In genomic region chr7:105773041-105773440, GRCm38 (mm10) we compare ENCODE assay signal across 18 mouse cellular contexts. TPM values are rescaled to one million over a fixed set of nuclear protein-coding genes. Genes with fewer than 3 reads are reported as not detected.
DNase-seq lines count a peak whose midpoint lies in the region; ATAC-seq and TF ChIP-seq lines count a peak whose summit lies in the region.
"Had no signal": no experiment of that assay in that cellular context is flagged by ENCODE, and none has a peak within 500 bp of the region (broad histone marks: within the 10 kb centered on the region; RNA-seq: fewer than 3 reads in every experiment).

No protein-coding gene starts in this region.

- no peak for DNase-seq in heart, adult 9 months (ENCODE audit: low spot score in 2 of 2)
- DNase-seq in kidney, postnatal 10 days: peak; percentile 39
- DNase-seq in lung, postnatal 10 days: peak; percentile 29
- no peak for DNase-seq in lung, adult 18-20 months
- DNase-seq in brain, embryonic 14.5 days (ENCODE audit: low read depth): peak; percentile 28
- DNase-seq in frontal cortex, postnatal 36 days (ENCODE audit: low spot score in 2 of 2): no peak
- DNase-seq: adrenal gland, postnatal 10 days; cerebellum, adult 11-12 months; cerebellum, adult 9-10 months; cerebellum, postnatal 36 days; gastrocnemius, postnatal 10 days; heart, adult 2 months; heart, postnatal 10 days; heart, postnatal 4 days had no signal

- H3K9ac ChIP-seq in heart, embryonic 13.5 days: 0 out of 2 replicates have a peak overlapping the region, but pooled peaks have one; percentile 4
- H3K9ac ChIP-seq in kidney, embryonic 14.5 days (ENCODE audit: low read depth, low read length): no peak overlapping the region
- H3K9ac ChIP-seq: forebrain, embryonic 15.5 days; intestine, embryonic 15.5 days had no signal

- WGBS in heart, embryonic 13.5 days: 76% methylated on average over 5 of the region's 5 CpGs
- WGBS in kidney, embryonic 14.5 days: 91% methylated on average over 5 of the region's 5 CpGs

- H3K36me3 ChIP-seq in heart, embryonic 13.5 days: peaks cover 33% of the 10 kb centered on the region
- H3K36me3 ChIP-seq in kidney, embryonic 14.5 days (ENCODE audit: control insufficient read depth, insufficient read depth, low read length): peaks cover 34% of the 10 kb centered on the region

- H3K27me3 ChIP-seq in heart, embryonic 13.5 days (replicated peaks): no peaks in the 10 kb centered on the region
- no peaks in the 10 kb centered on the region for H3K27me3 ChIP-seq in kidney, embryonic 14.5 days (ENCODE audit: control insufficient read depth, insufficient read depth, low read length)
- H3K27me3 ChIP-seq: forebrain, embryonic 15.5 days; intestine, embryonic 15.5 days had no signal

- H3K4me3 ChIP-seq in heart, embryonic 13.5 days: no peak overlapping the region
- no peak overlapping the region for H3K4me3 ChIP-seq in kidney, embryonic 14.5 days (ENCODE audit: low read length)
- H3K4me3 ChIP-seq: forebrain, embryonic 15.5 days; heart, adult 2 months; intestine, embryonic 15.5 days had no signal

- H3K4me1 ChIP-seq in heart, embryonic 13.5 days: peaks cover 69% of the 10 kb centered on the region
- peaks cover 43% of the 10 kb centered on the region for H3K4me1 ChIP-seq in kidney, embryonic 14.5 days (ENCODE audit: control insufficient read depth, insufficient read depth, low read length)

- H3K27ac ChIP-seq in heart, embryonic 13.5 days (replicated peaks): 0 out of 2 replicates have a peak overlapping the region, but pooled peaks have one; percentile 3
- no peak overlapping the region for H3K27ac ChIP-seq in kidney, embryonic 14.5 days (ENCODE audit: low read depth, low read length)
- H3K27ac ChIP-seq: forebrain, embryonic 15.5 days; heart, adult 2 months; intestine, embryonic 15.5 days had no signal

- TF ChIP-seq CTCF in brain, embryonic 14.5 days (IDR thresholded peaks at IDR 0.05; ENCODE audit: borderline replicate concordance, extremely low read depth, insufficient read depth, insufficient read length): no peak

- ATAC-seq in heart, embryonic 13.5 days (ENCODE audit: extremely low read depth, insufficient number of reproducible peaks, low FRiP score, low TSS enrichment): no peak
- ATAC-seq in kidney, embryonic 14.5 days (ENCODE audit: low FRiP score, low TSS enrichment): no peak
- ATAC-seq: forebrain, embryonic 15.5 days; intestine, embryonic 15.5 days had no signal

- H3K9me3 ChIP-seq in heart, embryonic 13.5 days: no peaks in the 10 kb centered on the region
- H3K9me3 ChIP-seq in kidney, embryonic 14.5 days (ENCODE audit: control insufficient read depth, low read length): no peaks in the 10 kb centered on the region
- H3K9me3 ChIP-seq: forebrain, embryonic 15.5 days; intestine, embryonic 15.5 days had no signal

- H3K4me2 ChIP-seq in heart, embryonic 13.5 days: no peak overlapping the region
- H3K4me2 ChIP-seq in kidney, embryonic 14.5 days (replicated peaks; ENCODE audit: low read depth, low read length): no peak overlapping the region
- H3K4me2 ChIP-seq: forebrain, embryonic 15.5 days; intestine, embryonic 15.5 days had no signal

- no peak for TF ChIP-seq POLR2A in brain, embryonic 14.5 days (IDR thresholded peaks at IDR 0.05; ENCODE audit: borderline replicate concordance, extremely low read depth, insufficient read depth, insufficient read length, poor library complexity, severe bottlenecking)

RNA-seq across cellular contexts. Expression of gene Dchs1, which starts 14.4 kb away (rescaled TPM):
- polyA plus RNA-seq in heart, embryonic 13.5 days (2015; fragmentation: Nextera tagmentation; extraction: Ambion mirVana): 4.7 and 5.9 TPM in 2 replicates
- 13.1 and 19.0 TPM in 2 replicates for polyA plus RNA-seq in kidney, embryonic 14.5 days (2014; fragmentation: Nextera tagmentation; extraction: Ambion mirVana)
- polyA plus RNA-seq in brain, embryonic 14.5 days (2012; rRNA removed): 68.6 and 87.4 TPM in 2 replicates

RNA-seq across cellular contexts. Expression of gene Tpp1, which starts 21.0 kb away (rescaled TPM):
- 80.7 and 88.2 TPM in 2 replicates for polyA plus RNA-seq in heart, embryonic 13.5 days (2015; fragmentation: Nextera tagmentation; extraction: Ambion mirVana)
- 58.0 and 86.4 TPM in 2 replicates for polyA plus RNA-seq in kidney, embryonic 14.5 days (2014; fragmentation: Nextera tagmentation; extraction: Ambion mirVana)
- 42.8 and 48.1 TPM in 2 replicates for polyA plus RNA-seq in brain, embryonic 14.5 days (2012; rRNA removed)

RNA-seq across cellular contexts. Expression of gene Taf10, which starts 28.9 kb away (rescaled TPM):
- polyA plus RNA-seq in heart, embryonic 13.5 days (2015; fragmentation: Nextera tagmentation; extraction: Ambion mirVana): 120 and 134 TPM in 2 replicates
- 180 and 241 TPM in 2 replicates for polyA plus RNA-seq in kidney, embryonic 14.5 days (2014; fragmentation: Nextera tagmentation; extraction: Ambion mirVana)
- polyA plus RNA-seq in brain, embryonic 14.5 days (2012; rRNA removed): 204 and 302 TPM in 2 replicates

RNA-seq across cellular contexts. Expression of gene Rrp8, which starts 35.9 kb away (rescaled TPM):
- polyA plus RNA-seq in heart, embryonic 13.5 days (2015; fragmentation: Nextera tagmentation; extraction: Ambion mirVana): 25.0 and 25.1 TPM in 2 replicates
- polyA plus RNA-seq in kidney, embryonic 14.5 days (2014; fragmentation: Nextera tagmentation; extraction: Ambion mirVana): 28.5 and 46.7 TPM in 2 replicates
- polyA plus RNA-seq in brain, embryonic 14.5 days (2012; rRNA removed): 15.7 and 17.8 TPM in 2 replicates

RNA-seq across cellular contexts. Expression of gene Ilk, which starts 36.6 kb away (rescaled TPM):
- 354 and 386 TPM in 2 replicates for polyA plus RNA-seq in heart, embryonic 13.5 days (2015; fragmentation: Nextera tagmentation; extraction: Ambion mirVana)
- 249 and 305 TPM in 2 replicates for polyA plus RNA-seq in kidney, embryonic 14.5 days (2014; fragmentation: Nextera tagmentation; extraction: Ambion mirVana)
- 175 and 199 TPM in 2 replicates for polyA plus RNA-seq in brain, embryonic 14.5 days (2012; rRNA removed)

Comparison
In these comparisons a context has a peak if more than half of its experiments do, and no peak if none do; other contexts are left out.
1. DNase-seq: peak in kidney, postnatal 10 days (single experiment), lung, postnatal 10 days (single experiment) and brain, embryonic 14.5 days (single experiment); none in heart, adult 9 months (0 of 2), lung, adult 18-20 months (0 of 2) and frontal cortex, postnatal 36 days (0 of 2).